Comparison of ENCODE assay signal across 19 mouse cellular contexts in the genomic region with DNA sequence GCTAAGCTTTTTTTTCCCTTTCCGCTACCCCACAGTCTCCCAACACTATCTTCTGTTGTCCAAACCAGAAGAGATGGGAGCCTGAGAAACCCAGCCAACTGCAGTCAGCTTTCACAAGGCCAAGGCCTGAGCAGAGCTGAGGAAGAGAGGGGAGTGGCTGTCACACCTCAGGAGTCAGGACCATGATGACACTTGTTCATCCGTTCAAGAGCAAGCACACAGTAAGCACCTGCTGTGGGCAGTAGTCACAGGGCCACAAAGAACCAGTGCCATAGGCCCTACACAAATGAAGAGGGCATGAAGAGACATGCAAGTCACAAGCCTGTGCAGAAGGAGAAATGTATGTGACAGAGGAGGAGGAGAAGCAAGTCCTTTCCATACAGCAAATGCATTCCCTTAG. TPM values are rescaled to one million over a fixed set of nuclear protein-coding genes. Genes with fewer than 3 reads are reported as not detected.
DNase-seq lines count a peak whose midpoint lies in the region; ATAC-seq lines count a peak whose summit lies in the region.
"Had no signal": no experiment of that assay in that cellular context is flagged by ENCODE, and none has a peak within 500 bp of the region (broad histone marks: within the 10 kb centered on the region; RNA-seq: fewer than 3 reads in every experiment).

No protein-coding gene starts in this region.

- H3K4me2 ChIP-seq in heart, embryonic 12.5 days: no peak overlapping the region
- no peak overlapping the region for H3K4me2 ChIP-seq in midbrain, embryonic 11.5 days
- no peak overlapping the region for H3K4me2 ChIP-seq in midbrain, embryonic 13.5 days (replicated peaks)

- 64% methylated on average over 2 of the region's 2 CpGs for WGBS in heart, embryonic 12.5 days
- WGBS in midbrain, embryonic 11.5 days: 77% methylated on average over 2 of the region's 2 CpGs
- 84% methylated on average over 2 of the region's 2 CpGs for WGBS in midbrain, embryonic 13.5 days

- no peaks in the 10 kb centered on the region for H3K9me3 ChIP-seq in heart, embryonic 12.5 days (replicated peaks)
- H3K9me3 ChIP-seq in midbrain, embryonic 11.5 days (ENCODE audit: control insufficient read depth, low read length): no peaks in the 10 kb centered on the region
- no peaks in the 10 kb centered on the region for H3K9me3 ChIP-seq in midbrain, embryonic 13.5 days

- H3K36me3 ChIP-seq in heart, embryonic 12.5 days: no peaks in the 10 kb centered on the region
- no peaks in the 10 kb centered on the region for H3K36me3 ChIP-seq in midbrain, embryonic 11.5 days (ENCODE audit: control insufficient read depth, insufficient read depth, low read length)
- no peaks in the 10 kb centered on the region for H3K36me3 ChIP-seq in midbrain, embryonic 13.5 days
- H3K36me3 ChIP-seq: G1E had no signal

- no peaks in the 10 kb centered on the region for H3K27me3 ChIP-seq in heart, embryonic 12.5 days (replicated peaks)
- H3K27me3 ChIP-seq in midbrain, embryonic 11.5 days (ENCODE audit: control insufficient read depth, insufficient read depth, low read length): no peaks in the 10 kb centered on the region
- no peaks in the 10 kb centered on the region for H3K27me3 ChIP-seq in midbrain, embryonic 13.5 days
- H3K27me3 ChIP-seq: CH12.LX, Patski had no signal

- no peak overlapping the region for H3K4me3 ChIP-seq in heart, embryonic 12.5 days
- no peak overlapping the region for H3K4me3 ChIP-seq in midbrain, embryonic 11.5 days (ENCODE audit: low read depth, low read length)
- H3K4me3 ChIP-seq in midbrain, embryonic 13.5 days (replicated peaks): no peak overlapping the region

- no peak overlapping the region for H3K27ac ChIP-seq in heart, embryonic 12.5 days (ENCODE audit: poor library complexity, severe bottlenecking)
- H3K27ac ChIP-seq in midbrain, embryonic 11.5 days (ENCODE audit: low read depth, low read length): no peak overlapping the region
- no peak overlapping the region for H3K27ac ChIP-seq in midbrain, embryonic 13.5 days

- H3K9ac ChIP-seq in heart, embryonic 12.5 days: no peak overlapping the region
- no peak overlapping the region for H3K9ac ChIP-seq in midbrain, embryonic 11.5 days (ENCODE audit: low read length)
- H3K9ac ChIP-seq in midbrain, embryonic 13.5 days (replicated peaks): no peak overlapping the region

- H3K4me1 ChIP-seq in heart, embryonic 12.5 days (replicated peaks): peaks cover 9% of the 10 kb centered on the region
- H3K4me1 ChIP-seq in midbrain, embryonic 11.5 days (ENCODE audit: control insufficient read depth, insufficient read depth, low read length): no peaks in the 10 kb centered on the region
- H3K4me1 ChIP-seq in midbrain, embryonic 13.5 days (replicated peaks): no peaks in the 10 kb centered on the region

- ATAC-seq in heart, embryonic 12.5 days (ENCODE audit: insufficient number of reproducible peaks, low FRiP score): no peak
- ATAC-seq in midbrain, embryonic 11.5 days (ENCODE audit: low FRiP score): no peak
- ATAC-seq in midbrain, embryonic 13.5 days: no peak
- ATAC-seq: activated CD4-positive, CD25-positive, alpha-beta regulatory T cell, adult 4 months; CD4-positive, CD25-positive, alpha-beta regulatory T cell, adult 4 months; Patski had no signal

- peak; percentile 74 for DNase-seq in heart, adult 11 months
- peak; percentile 71 for DNase-seq in midbrain, embryonic 11.5 days (ENCODE audit: low spot score, missing footprints)
- DNase-seq: adrenal gland, adult 2 months; adrenal gland, adult 8-10 months; adrenal gland, postnatal 10 days; adrenal gland, postnatal 14 days; adrenal gland, postnatal 25 days; adrenal gland, postnatal 36 days; B cell, adult 2 months; cerebellum, adult 11 months; cerebellum, adult 11-12 months; cerebellum, adult 18-20 months had no signal

RNA-seq across cellular contexts. Expression of a gene that starts 49.7 kb away (rescaled TPM):
- 39.1 and 41.3 TPM in 2 replicates for polyA plus RNA-seq in heart, embryonic 12.5 days (2016; fragmentation: Nextera tagmentation; extraction: Ambion mirVana)
- polyA plus RNA-seq in midbrain, embryonic 11.5 days (2014; fragmentation: Nextera tagmentation; extraction: Ambion mirVana): 53.7 and 56.3 TPM in 2 replicates
- polyA plus RNA-seq in midbrain, embryonic 13.5 days (2015; fragmentation: Nextera tagmentation; extraction: Ambion mirVana): 59.2 and 101 TPM in 2 replicates
- polyA plus RNA-seq: activated CD4-positive, CD25-positive, alpha-beta regulatory T cell, adult 4 months; G1E had no signal
